Mouse (Mus musculus): ENCODE measurements around the gene Gpr137. TPM values are rescaled to one million over a fixed set of nuclear protein-coding genes. Genes with fewer than 3 reads are reported as not detected.

Gpr137 gene
- polyA plus RNA-seq, 1 experiment from 2014 or later = 6.4 TPM

GRCm38 (mm10) chr19:6919876-6920740 lies 22.2 kb downstream of the Gpr137 start:
- peaks cover 7% of the 10 kb centered on the region; the same call in 1 of the 2 replicates for H3K36me3 ChIP-seq
- ATAC-seq (ENCODE audit: low read depth) (no peak), DNase-seq (no peak)
- peak overlapping the region; percentile 87 for H3K27ac ChIP-seq
- H3K4me3 ChIP-seq (replicated peaks) = peak overlapping the region; percentile 85
- peaks cover 19% of the 10 kb centered on the region for H3K27me3 ChIP-seq
- H3K4me2 ChIP-seq = peak overlapping the region; percentile 100
- H3K9me3 ChIP-seq (replicated peaks) = no peaks in the 10 kb centered on the region
- WGBS (ENCODE audit: insufficient replicate concordance) = 52% methylated on average over 8 of the region's 8 CpGs
- H3K4me1 ChIP-seq (replicated peaks) = peaks cover 79% of the 10 kb centered on the region
- H3K9ac ChIP-seq = peak overlapping the region; percentile 86

DNA sequence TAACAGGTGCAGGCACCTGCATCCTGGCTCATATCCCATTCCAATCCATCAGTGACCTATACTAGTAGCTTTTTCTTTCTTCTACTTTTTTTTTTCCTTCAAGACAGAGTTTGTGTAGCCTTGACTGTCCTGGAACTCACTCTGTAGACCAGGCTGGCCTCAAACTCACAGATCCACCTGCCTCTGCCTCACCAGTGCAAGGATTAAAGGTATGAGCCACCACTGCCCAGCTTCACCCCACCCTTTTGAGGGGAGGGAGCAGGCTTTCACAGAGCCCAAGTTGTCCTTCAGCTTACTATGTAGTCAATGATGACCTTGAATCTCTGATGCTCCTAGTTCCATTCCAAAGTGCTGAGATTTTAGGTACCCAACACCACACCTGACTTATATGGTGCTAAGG lies 22.8 kb downstream of the Gpr137 start:
- peaks cover 7% of the 10 kb centered on the region; the same call in 1 of the 2 replicates for H3K36me3 ChIP-seq
- ATAC-seq (ENCODE audit: low read depth) (no peak), DNase-seq (no peak)
- H3K27ac ChIP-seq = 0 out of 2 replicates have a peak overlapping the region, but pooled peaks have one; percentile 87
- H3K4me2 ChIP-seq = peak overlapping the region; percentile 100; the same call in 1 of the 2 replicates
- H3K27me3 ChIP-seq = peaks cover 12% of the 10 kb centered on the region
- no peak overlapping the region for H3K4me3 ChIP-seq (replicated peaks)
- 0 out of 2 replicates have a peak overlapping the region, but pooled peaks have one; percentile 86 for H3K9ac ChIP-seq
- peaks cover 77% of the 10 kb centered on the region for H3K4me1 ChIP-seq (replicated peaks)
- H3K9me3 ChIP-seq (replicated peaks) = no peaks in the 10 kb centered on the region

DNA sequence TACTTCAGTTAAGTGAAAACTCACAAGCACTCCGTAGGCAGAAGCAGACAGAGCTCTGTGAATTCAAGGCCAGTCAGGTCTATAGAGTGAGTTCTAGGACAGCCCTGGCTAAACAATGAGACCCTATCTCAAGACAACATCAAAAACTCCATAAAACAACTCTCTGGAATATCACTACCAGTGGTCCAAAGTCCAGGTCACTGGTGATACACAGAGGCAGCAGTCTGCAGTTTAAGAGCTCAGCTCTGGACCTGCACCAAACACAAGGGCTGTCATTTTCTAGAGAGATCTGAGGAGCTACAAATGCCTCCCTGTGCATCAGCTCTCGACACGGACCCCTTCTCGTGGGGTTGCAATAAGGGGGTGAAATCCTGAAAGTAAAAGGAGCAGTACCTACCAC lies 24.0 kb downstream of the Gpr137 start:
- Histone ChIP-seq H3K4me2 (no peak overlapping the region), H3K27me3 (peaks cover under 1% of the 10 kb centered on the region), H3K9me3 (replicated peaks) (no peaks in the 10 kb centered on the region), H3K4me3 (replicated peaks) (no peak overlapping the region), H3K4me1 (replicated peaks) (peaks cover 84% of the 10 kb centered on the region), H3K27ac (no peak overlapping the region), H3K36me3 (peaks cover 15% of the 10 kb centered on the region), H3K9ac (no peak overlapping the region)
- no peak for ATAC-seq (ENCODE audit: low read depth)
- no peak for DNase-seq
- 75% methylated on average over 4 of the region's 4 CpGs for WGBS (ENCODE audit: insufficient replicate concordance)

- WGBS (ENCODE audit: insufficient replicate concordance) = 76% methylated on average over 4 of the region's 4 CpGs
- no peaks in the 10 kb centered on the region for H3K27me3 ChIP-seq
- peaks cover 33% of the 10 kb centered on the region for H3K36me3 ChIP-seq
- peak overlapping the region; percentile 49; the same call in 1 of the 2 replicates for H3K9ac ChIP-seq
- ATAC-seq (ENCODE audit: low read depth) = no peak
- no peak overlapping the region for H3K4me2 ChIP-seq
- DNase-seq = no peak
- no peak overlapping the region for H3K4me3 ChIP-seq (replicated peaks)
- no peaks in the 10 kb centered on the region for H3K9me3 ChIP-seq (replicated peaks)
- peaks cover 81% of the 10 kb centered on the region for H3K4me1 ChIP-seq (replicated peaks)
- H3K27ac ChIP-seq = peak overlapping the region; percentile 73
These were observed 25.8 kb downstream of the Gpr137 start for GRCm38 (mm10) chr19:6916496-6916895.

DNA sequence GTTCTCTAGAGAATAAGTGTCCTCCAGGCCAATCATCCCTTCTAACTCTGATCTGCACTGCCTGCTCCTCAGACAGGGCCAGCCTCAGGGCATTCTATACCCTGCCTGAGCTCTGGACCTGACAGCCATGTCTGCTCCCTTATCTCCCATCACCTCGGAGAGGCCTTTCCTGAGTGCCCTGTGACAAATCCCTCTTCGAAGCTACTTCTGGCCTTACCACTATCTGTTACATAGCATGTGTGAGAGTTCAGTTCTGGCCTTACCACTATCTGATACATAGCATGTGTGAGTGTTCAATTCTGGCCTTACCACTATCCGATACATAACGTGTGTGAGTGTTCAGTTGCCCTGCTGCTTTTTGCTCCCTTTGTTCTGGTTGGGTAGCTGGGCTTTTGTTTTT lies 27.0 kb downstream of the Gpr137 start:
- peak overlapping the region; percentile 73 for H3K27ac ChIP-seq
- H3K9me3 ChIP-seq (replicated peaks) = no peaks in the 10 kb centered on the region
- H3K9ac ChIP-seq = 0 out of 2 replicates have a peak overlapping the region, but pooled peaks have one; percentile 18
- H3K36me3 ChIP-seq = peaks cover 39% of the 10 kb centered on the region
- peaks cover 79% of the 10 kb centered on the region for H3K4me1 ChIP-seq (replicated peaks)
- ATAC-seq (ENCODE audit: low read depth) (peak; percentile 64), DNase-seq (no peak)
- no peaks in the 10 kb centered on the region for H3K27me3 ChIP-seq
- 13% methylated on average over 4 of the region's 4 CpGs for WGBS (ENCODE audit: insufficient replicate concordance)
- H3K4me3 ChIP-seq (replicated peaks) = no peak overlapping the region
- H3K4me2 ChIP-seq = no peak overlapping the region

- H3K9ac ChIP-seq = no peak overlapping the region
- no peak for DNase-seq
- peaks cover 72% of the 10 kb centered on the region for H3K4me1 ChIP-seq (replicated peaks)
- H3K27me3 ChIP-seq = no peaks in the 10 kb centered on the region
- WGBS (ENCODE audit: insufficient replicate concordance) = 78% methylated on average over 9 of the region's 9 CpGs
- H3K36me3 ChIP-seq = peaks cover 39% of the 10 kb centered on the region
- H3K4me2 ChIP-seq = no peak overlapping the region
- ATAC-seq (ENCODE audit: low read depth) = no peak
- H3K27ac ChIP-seq = peak overlapping the region; percentile 39; the same call in 1 of the 2 replicates
- no peak overlapping the region for H3K4me3 ChIP-seq (replicated peaks)
- no peaks in the 10 kb centered on the region for H3K9me3 ChIP-seq (replicated peaks)
These were observed 27.7 kb downstream of the Gpr137 start for GRCm38 (mm10) chr19:6914540-6914939.

DNA sequence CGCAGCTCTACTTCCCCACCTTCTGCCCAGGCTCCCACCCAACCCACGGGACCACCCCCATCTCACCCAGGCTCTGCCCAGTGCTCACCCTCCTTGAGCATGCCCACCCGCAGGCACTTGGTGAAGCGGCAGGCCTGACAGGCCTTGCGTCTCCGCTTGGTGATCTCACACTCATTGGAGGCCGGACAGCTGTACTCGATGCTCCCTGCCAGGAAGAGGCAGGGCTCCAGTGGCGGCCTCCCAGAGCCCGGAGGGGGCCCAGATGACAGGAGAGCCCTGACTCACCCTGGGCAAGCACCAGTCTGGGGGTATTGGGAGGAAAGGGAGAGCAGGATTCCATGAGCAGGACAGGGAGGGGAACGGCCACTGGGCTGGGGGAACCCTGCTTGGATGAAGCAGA lies 28.3 kb downstream of the Gpr137 start:
- no peaks in the 10 kb centered on the region for H3K9me3 ChIP-seq (replicated peaks)
- peak overlapping the region; percentile 39 for H3K27ac ChIP-seq
- no peaks in the 10 kb centered on the region for H3K27me3 ChIP-seq
- no peak overlapping the region for H3K9ac ChIP-seq
- DNase-seq (no peak), ATAC-seq (ENCODE audit: low read depth) (no peak)
- WGBS (ENCODE audit: insufficient replicate concordance) = 78% methylated on average over 11 of the region's 11 CpGs
- H3K4me1 ChIP-seq (replicated peaks) = peaks cover 70% of the 10 kb centered on the region
- H3K4me3 ChIP-seq (replicated peaks) = no peak overlapping the region
- H3K4me2 ChIP-seq = no peak overlapping the region
- peaks cover 39% of the 10 kb centered on the region for H3K36me3 ChIP-seq

GRCm38 (mm10) chr19:6913036-6913435 lies 29.2 kb downstream of the Gpr137 start:
- Histone ChIP-seq H3K4me3 (replicated peaks) (no peak overlapping the region), H3K9me3 (replicated peaks) (no peaks in the 10 kb centered on the region), H3K9ac (no peak overlapping the region), H3K27me3 (no peaks in the 10 kb centered on the region), H3K4me1 (replicated peaks) (peaks cover 71% of the 10 kb centered on the region), H3K36me3 (peaks cover 36% of the 10 kb centered on the region), H3K4me2 (no peak overlapping the region), H3K27ac (no peak overlapping the region)
- ATAC-seq (ENCODE audit: low read depth) (no peak), DNase-seq (no peak)
- WGBS (ENCODE audit: insufficient replicate concordance) = 75% methylated on average over 6 of the region's 6 CpGs

DNA sequence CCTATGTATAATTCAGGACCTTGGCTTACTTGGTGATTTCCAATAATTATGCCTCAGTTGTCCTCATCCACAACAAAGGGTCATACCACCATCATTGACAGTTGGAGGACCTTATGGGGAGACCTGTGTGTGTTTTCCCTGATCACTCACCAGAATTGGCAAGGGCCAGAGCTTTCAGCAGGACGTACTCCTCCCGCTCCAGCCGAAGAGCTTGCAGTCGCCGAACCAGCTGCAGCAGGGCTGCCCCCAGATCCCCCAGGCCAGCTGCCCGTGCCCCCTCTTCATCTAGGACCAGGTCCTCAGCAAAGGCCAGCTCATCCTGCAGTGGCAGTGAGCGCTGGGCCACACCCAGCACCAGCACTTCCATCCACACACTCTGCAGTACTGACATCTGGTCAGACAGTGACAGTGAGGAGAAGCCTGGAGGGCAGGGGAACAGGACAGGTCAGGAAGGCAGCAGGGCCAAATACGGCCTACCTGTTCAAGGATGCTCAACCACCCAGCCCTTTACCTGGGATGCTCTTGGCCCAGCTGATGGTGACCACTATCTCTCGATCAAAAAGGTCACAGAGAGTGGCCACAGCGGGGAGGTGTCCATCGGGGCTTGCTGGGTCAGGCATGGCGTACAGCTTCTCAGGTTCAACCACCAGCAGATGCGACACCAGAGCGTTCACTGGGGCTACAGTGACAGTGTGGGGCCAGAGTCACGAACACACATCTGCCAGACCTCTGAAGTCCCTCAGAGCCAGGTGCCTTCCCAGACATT lies 29.9 kb downstream of the Gpr137 start:
- Histone ChIP-seq H3K27ac (peak overlapping the region; percentile 18; the same call in 1 of the 2 replicates), H3K4me1 (replicated peaks) (peaks cover 75% of the 10 kb centered on the region)

GRCm38 (mm10) chr19:6911101-6912074 lies 30.9 kb downstream of the Gpr137 start:
- peak overlapping the region; percentile 95 for H3K4me2 ChIP-seq
- H3K4me1 ChIP-seq (replicated peaks) = peaks cover 75% of the 10 kb centered on the region
- 81% methylated on average over 19 of the region's 19 CpGs for WGBS (ENCODE audit: insufficient replicate concordance)
- DNase-seq (no peak), ATAC-seq (ENCODE audit: low read depth) (no peak)
- peak overlapping the region; percentile 69 for H3K9ac ChIP-seq
- H3K27ac ChIP-seq = peak overlapping the region; percentile 2
- peaks cover 41% of the 10 kb centered on the region for H3K36me3 ChIP-seq
- peak overlapping the region; percentile 77 for H3K4me3 ChIP-seq (replicated peaks)
- H3K27me3 ChIP-seq = no peaks in the 10 kb centered on the region
- no peaks in the 10 kb centered on the region for H3K9me3 ChIP-seq (replicated peaks)

More for the DNA sequence above, 29.9 kb downstream of the Gpr137 start:
- Histone ChIP-seq H3K36me3 (peaks cover 36% of the 10 kb centered on the region), H3K9me3 (replicated peaks) (no peaks in the 10 kb centered on the region), H3K4me2 (no peak overlapping the region), H3K27me3 (no peaks in the 10 kb centered on the region), H3K9ac (no peak overlapping the region), H3K4me3 (replicated peaks) (no peak overlapping the region)
- DNase-seq = no peak
- ATAC-seq (ENCODE audit: low read depth) = no peak
- WGBS (ENCODE audit: insufficient replicate concordance) = 83% methylated on average over 15 of the region's 15 CpGs
